Mouse (Mus musculus) hematopoietic stem cell, adult 5-6 weeks (primary cell): ENCODE measurements around the gene Ptges3l. TPM values are rescaled to one million over a fixed set of nuclear protein-coding genes. Genes with fewer than 3 reads are reported as not detected.
"Not testable (repeated sequence)": the region's sequence is repeated elsewhere in the genome, so short reads cannot be mapped to it uniquely, and the experiment has no call there.

ENCODE experiments used
- ATAC-seq, 2 experiments: fragments of 125-278 bp in 1 of 2; replicated peaks in 1 of 2; 2 replicates each; pipeline ENCODE4 v1.8.0; 2016 to 2017; ENCODE audit warnings: inconsistent platforms in 2 of 2, mild to moderate bottlenecking in 2 of 2, moderate number of reproducible peaks in 2 of 2, low read depth in 1 of 2, moderate TSS enrichment in 1 of 2; ENCODE audit not compliant: low FRiP score in 2 of 2, poor library complexity in 2 of 2, severe bottlenecking in 2 of 2, insufficient read depth in 1 of 2, low TSS enrichment in 1 of 2
- total RNA-seq: library from RNA; stranded (forward); fragments of 172-1452, 232-1000 nt; gene quantifications from 2 replicates; pipeline ENCODE4 v1.2.3, GENCODE M21; 2017

The Ptges3l gene
- total RNA-seq, 1 experiment from 2014 or later = not detected

GRCm38 (mm10) chr11:101462141-101462540, 37.0 kb upstream of the Ptges3l start:
- no peak for ATAC-seq

GRCm38 (mm10) chr11:101460321-101460720, 35.2 kb upstream of the Ptges3l start:
- no peak for ATAC-seq

GRCm38 (mm10) chr11:101459716-101460115, 34.6 kb upstream of the Ptges3l start:
- ATAC-seq = no peak

GRCm38 (mm10) chr11:101458217-101458616, 33.1 kb upstream of the Ptges3l start:
- ATAC-seq = 0 out of 4 replicates have a peak, but pooled peaks of 1 of the 2 experiments have one; percentile 5

GRCm38 (mm10) chr11:101457631-101458030, 32.5 kb upstream of the Ptges3l start:
- ATAC-seq = no peak

GRCm38 (mm10) chr11:101455627-101456026, 30.5 kb upstream of the Ptges3l start:
- ATAC-seq = no peak

GRCm38 (mm10) chr11:101454702-101455101, 29.6 kb upstream of the Ptges3l start:
- no peak for ATAC-seq

- ATAC-seq = no peak
These were observed 27.1 kb upstream of the Ptges3l start for GRCm38 (mm10) chr11:101452093-101452774.

GRCm38 (mm10) chr11:101451536-101451935, 26.4 kb upstream of the Ptges3l start:
- ATAC-seq = no peak

GRCm38 (mm10) chr11:101450394-101450793, 25.3 kb upstream of the Ptges3l start:
- peak in 1 of 2 experiments; percentile 25; a peak in 1 of 4 replicates for ATAC-seq

- not testable (repeated sequence) for ATAC-seq
These were observed 24.5 kb upstream of the Ptges3l start for GRCm38 (mm10) chr11:101449596-101449995.

- peak in 1 of 2 experiments; percentile 33; a peak in 1 of 4 replicates for ATAC-seq
These were observed 23.8 kb upstream of the Ptges3l start for GRCm38 (mm10) chr11:101448899-101449298.

- ATAC-seq = peak; percentile 94
These were observed 23.2 kb upstream of the Ptges3l start, which contains the start of gene Ifi35 for GRCm38 (mm10) chr11:101448274-101448746. TSS of gene Ifi35 (plus strand) at chr11:101448407.

GRCm38 (mm10) chr11:101447786-101448185, 22.7 kb upstream of the Ptges3l start:
- no peak for ATAC-seq

GRCm38 (mm10) chr11:101446860-101447259, 21.7 kb upstream of the Ptges3l start:
- not testable (repeated sequence) for ATAC-seq

GRCm38 (mm10) chr11:101446319-101446718, 21.2 kb upstream of the Ptges3l start:
- no peak for ATAC-seq

- ATAC-seq = no peak
These were observed 17.6 kb upstream of the Ptges3l start for GRCm38 (mm10) chr11:101442760-101443159.

- ATAC-seq = peak; percentile 99
These were observed 17.1 kb upstream of the Ptges3l start, which contains the start of gene Rpl27 for GRCm38 (mm10) chr11:101442127-101442693. TSS of gene Rpl27 (plus strand) at chr11:101442298.
